Mouse (Mus musculus) lung, adult 2 months (tissue): ENCODE data around the gene Tmem106a. TPM values are rescaled to one million over a fixed set of nuclear protein-coding genes. Genes with fewer than 3 reads are reported as not detected.
"Not testable (repeated sequence)": the region's sequence is repeated elsewhere in the genome, so short reads cannot be mapped to it uniquely, and the experiment has no call there.

Experiments
- DNase-seq: peaks from one replicate; pipeline ENCODE4 v3.0.0; 2022
- H3K4me1 ChIP-seq: fragments of 200-500 bp; 2 replicates; pipeline ENCODE4 v1.6.1; 2011; ENCODE audit warnings: low read length; ENCODE audit not compliant: control insufficient read depth, insufficient read depth
- H3K4me3 ChIP-seq: fragments of 200-500 bp; replicated peaks from 2 replicates; pipeline ENCODE3; 2011; ENCODE audit warnings: low read depth, mild to moderate bottlenecking, control low read depth, low read length; ENCODE audit errors: extremely low read depth
- CTCF ChIP-seq: fragments of 200-500 bp; IDR thresholded peaks from 2 replicates; pipeline ENCODE4 v1.5.1; 2011; ENCODE audit warnings: mild to moderate bottlenecking, low read length, control low read depth; ENCODE audit not compliant: insufficient read depth
- POLR2A ChIP-seq: fragments of 200-500 bp; IDR thresholded peaks from 2 replicates; pipeline ENCODE4 v1.6.1; 2011; ENCODE audit warnings: low read depth, mild to moderate bottlenecking, control low read depth, low read length, borderline replicate concordance; ENCODE audit errors: extremely low read depth
- WGBS: fragments of 180-500 bp; shearing (Covaris S2); methylation state at CpG from one replicate; pipeline ENCODE4 v1.1.7; 2018; 5-methylcytosine and 5-hydroxymethylcytosine counted together
- polyA plus RNA-seq: library from polyadenylated mRNA; depleted of rRNA; stranded (reverse); fragments of >200 nt; gene quantifications from 2 replicates; pipeline ENCODE4 v1.2.3, GENCODE M21; 2012

Gene Tmem106a
- polyA plus RNA-seq, 1 experiment: 41.1 TPM

GRCm38 (mm10) chr11:101556954-101557353, 25.1 kb upstream of the Tmem106a start:
- Histone ChIP-seq H3K4me1 (peaks cover 5% of the 10 kb centered on the region), H3K4me3 (no peak overlapping the region)
- DNase-seq: no peak
- WGBS: 50% methylated on average over 2 of the region's 2 CpGs
- TF ChIP-seq CTCF (no peak), POLR2A (no peak)

- Histone ChIP-seq H3K4me3 (no peak overlapping the region), H3K4me1 (no peaks in the 10 kb centered on the region; the same call in 1 of the 2 replicates)
- no peak for TF ChIP-seq POLR2A
- peak; percentile 65 for TF ChIP-seq CTCF
- WGBS: 27% methylated on average over 5 of the region's 5 CpGs
- DNase-seq: peak; percentile 23
Measured at GRCm38 (mm10) chr11:101562391-101562790, 19.7 kb upstream of the Tmem106a start.

GRCm38 (mm10) chr11:101568421-101568820, 13.6 kb upstream of the Tmem106a start:
- Histone ChIP-seq H3K4me1 (no peaks in the 10 kb centered on the region), H3K4me3 (no peak overlapping the region)
- 75% methylated on average over 3 of the region's 3 CpGs for WGBS
- DNase-seq: no peak
- TF ChIP-seq POLR2A (no peak), CTCF (no peak)

GRCm38 (mm10) chr11:101576116-101576515, 5.9 kb upstream of the Tmem106a start:
- DNase-seq: no peak
- Histone ChIP-seq H3K4me1 (no peaks in the 10 kb centered on the region), H3K4me3 (no peak overlapping the region)
- TF ChIP-seq CTCF: no peak
- no peak for TF ChIP-seq POLR2A
- whole genome bisulfite sequencing: 81% methylated on average over 6 of the region's 6 CpGs

GRCm38 (mm10) chr11:101581081-101581764, 819 bp upstream of the Tmem106a start:
- no peak for DNase-seq
- TF ChIP-seq POLR2A: no peak
- no peak for TF ChIP-seq CTCF

GRCm38 (mm10) chr11:101583205-101583604, 1.2 kb downstream of the Tmem106a start:
- DNase-seq: no peak
- Histone ChIP-seq H3K4me1 (peaks cover 4% of the 10 kb centered on the region; the same call in 1 of the 2 replicates), H3K4me3 (no peak overlapping the region)
- 73% methylated on average over 2 of the region's 2 CpGs for WGBS
- TF ChIP-seq CTCF (no peak), POLR2A (no peak)

More at GRCm38 (mm10) chr11:101581081-101581764, 819 bp upstream of the Tmem106a start:
- Histone ChIP-seq H3K4me1 (peaks cover 4% of the 10 kb centered on the region; the same call in 1 of the 2 replicates), H3K4me3 (no peak overlapping the region)
- 62% methylated on average over 6 of the region's 6 CpGs for WGBS

- not testable (repeated sequence) for H3K4me1 ChIP-seq, H3K4me3 ChIP-seq, DNase-seq
- WGBS: 100% methylated on average over 1 of the region's 1 CpGs
Measured at GRCm38 (mm10) chr11:101585031-101585430, 3.0 kb downstream of the Tmem106a start.

GRCm38 (mm10) chr11:101585805-101586204, 3.8 kb downstream of the Tmem106a start:
- peaks cover 4% of the 10 kb centered on the region; the same call in 1 of the 2 replicates for H3K4me1 ChIP-seq
- TF ChIP-seq POLR2A (no peak), CTCF (no peak)
- no peak overlapping the region for H3K4me3 ChIP-seq
- WGBS: 69% methylated on average over 4 of the region's 4 CpGs
- DNase-seq: no peak

- Histone ChIP-seq H3K4me1 (no peaks in the 10 kb centered on the region; the same call in 1 of the 2 replicates), H3K4me3 (no peak overlapping the region)
- 88% methylated on average over 10 of the region's 10 CpGs for WGBS
- no peak for DNase-seq
- TF ChIP-seq CTCF (no peak), POLR2A (no peak)
Measured at GRCm38 (mm10) chr11:101587676-101588075, 5.6 kb downstream of the Tmem106a start.

- H3K4me3 ChIP-seq: no peak overlapping the region
- 89% methylated on average over 7 of the region's 7 CpGs for WGBS
- no peak for DNase-seq
- no peak for TF ChIP-seq POLR2A
- TF ChIP-seq CTCF: no peak
- H3K4me1 ChIP-seq: no peaks in the 10 kb centered on the region
Measured at GRCm38 (mm10) chr11:101588868-101589267, 6.8 kb downstream of the Tmem106a start.
